Mouse (Mus musculus): ENCODE measurements at regions not wholly inside any gene's neighbourhood (a gene's known extent, or its start where the extent isn't known, plus 50 kb on each side); places are given as distances from the start of the nearest gene placed in this dataset.

DNA sequence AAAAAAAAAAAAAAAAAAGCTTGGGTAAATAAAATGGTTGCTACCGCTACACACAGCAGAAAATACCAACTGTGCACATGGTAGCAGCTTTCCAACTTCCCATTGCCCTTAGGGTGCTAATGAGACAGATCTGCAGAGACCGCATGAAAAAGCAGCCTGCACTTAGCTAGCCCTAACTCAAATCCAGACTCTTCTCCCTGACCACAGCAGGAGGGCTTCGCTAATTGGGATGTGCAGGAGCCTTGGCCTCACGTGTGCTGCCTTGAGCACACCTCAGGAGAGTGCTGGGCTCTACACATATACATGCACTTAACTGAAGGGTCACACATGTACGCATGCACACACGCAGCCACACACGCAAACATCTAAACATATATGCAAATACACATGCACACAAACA lies 178.9 kb downstream of the Sox4 start:
- Histone ChIP-seq H3K36me3 (ENCODE audit: control insufficient read depth) (no peaks in the 10 kb centered on the region), H3K27me3 (ENCODE audit: control insufficient read depth) (no peaks in the 10 kb centered on the region), H3K4me1 (ENCODE audit: control insufficient read depth) (no peaks in the 10 kb centered on the region), H3K9me3 (ENCODE audit: control insufficient read depth, low read length) (no peaks in the 10 kb centered on the region), H3K4me3 (replicated peaks) (no peak overlapping the region)
- TF ChIP-seq GATA1 (IDR thresholded peaks at IDR 0.05; ENCODE audit: low read length): no peak
- no peak for TF ChIP-seq TAL1 (IDR thresholded peaks at IDR 0.05; ENCODE audit: low read length)

GRCm38 (mm10) chr13:28773466-28773865 lies 180.0 kb downstream of the Sox4 start:
- Histone ChIP-seq H3K9me3 (ENCODE audit: control insufficient read depth, low read length) (no peaks in the 10 kb centered on the region), H3K4me1 (ENCODE audit: control insufficient read depth) (no peaks in the 10 kb centered on the region), H3K4me3 (replicated peaks) (no peak overlapping the region), H3K27me3 (ENCODE audit: control insufficient read depth) (no peaks in the 10 kb centered on the region), H3K36me3 (ENCODE audit: control insufficient read depth) (no peaks in the 10 kb centered on the region)
- TF ChIP-seq TAL1 (IDR thresholded peaks at IDR 0.05; ENCODE audit: low read length) (no peak), GATA1 (IDR thresholded peaks at IDR 0.05; ENCODE audit: low read length) (no peak)

DNA sequence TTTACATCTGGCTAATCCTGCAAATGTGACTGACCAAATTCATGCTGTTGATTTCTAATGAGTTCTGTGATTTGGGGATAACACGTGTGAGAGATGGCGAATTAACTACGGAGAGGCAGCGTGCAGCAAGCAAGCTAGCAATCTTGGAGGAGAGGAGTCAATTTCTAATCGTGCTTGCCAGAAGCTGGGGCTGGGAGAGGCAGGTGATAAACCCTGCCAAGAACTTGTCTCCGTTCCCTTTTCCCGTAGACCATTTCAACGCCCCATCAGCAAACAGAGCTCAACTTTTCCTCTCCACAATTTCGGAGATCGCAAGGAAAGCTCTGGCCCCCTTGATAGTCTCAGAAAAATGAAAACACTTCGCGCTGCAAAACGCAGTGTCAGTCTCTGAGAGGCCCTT lies 183.0 kb downstream of the Sox4 start:
- no peak for TF ChIP-seq GATA1 (IDR thresholded peaks at IDR 0.05; ENCODE audit: low read length)
- no peak for TF ChIP-seq TAL1 (IDR thresholded peaks at IDR 0.05; ENCODE audit: low read length)
- no peaks in the 10 kb centered on the region for H3K4me1 ChIP-seq (ENCODE audit: control insufficient read depth)
- H3K4me3 ChIP-seq (replicated peaks): no peak overlapping the region
- no peaks in the 10 kb centered on the region for H3K36me3 ChIP-seq (ENCODE audit: control insufficient read depth)
- H3K27me3 ChIP-seq (ENCODE audit: control insufficient read depth): no peaks in the 10 kb centered on the region
- H3K9me3 ChIP-seq (ENCODE audit: control insufficient read depth, low read length): 0 out of 2 replicates have a peak, but pooled peaks cover 2% of the 10 kb centered on the region

DNA sequence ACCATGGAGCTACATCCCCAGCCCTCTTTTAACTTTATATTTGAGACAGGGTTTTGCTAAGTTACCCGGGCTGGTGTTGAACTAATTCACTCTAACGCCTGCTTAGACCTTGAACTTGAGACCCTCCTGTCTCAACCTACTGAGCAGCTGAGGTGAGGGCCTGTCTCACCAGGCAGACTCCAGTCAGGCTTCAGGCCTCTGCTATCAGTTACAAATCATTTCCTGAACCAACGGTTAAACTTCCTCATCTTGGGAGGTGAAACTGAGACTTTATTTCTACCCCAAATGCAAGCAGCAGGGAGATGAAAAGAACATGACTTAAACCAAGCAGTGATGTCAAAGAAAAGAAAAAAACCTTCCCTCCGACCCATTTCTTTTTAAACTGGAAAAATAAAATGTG lies 183.5 kb downstream of the Sox4 start:
- Histone ChIP-seq H3K4me1 (ENCODE audit: control insufficient read depth) (no peaks in the 10 kb centered on the region), H3K9me3 (ENCODE audit: control insufficient read depth, low read length) (0 out of 2 replicates have a peak, but pooled peaks cover 2% of the 10 kb centered on the region), H3K36me3 (ENCODE audit: control insufficient read depth) (no peaks in the 10 kb centered on the region), H3K4me3 (replicated peaks) (no peak overlapping the region), H3K27me3 (ENCODE audit: control insufficient read depth) (no peaks in the 10 kb centered on the region)
- TF ChIP-seq GATA1 (IDR thresholded peaks at IDR 0.05; ENCODE audit: low read length) (no peak), TAL1 (IDR thresholded peaks at IDR 0.05; ENCODE audit: low read length) (no peak)

- H3K4me3 ChIP-seq (replicated peaks): no peak overlapping the region
- no peaks in the 10 kb centered on the region for H3K27me3 ChIP-seq (ENCODE audit: control insufficient read depth)
- no peaks in the 10 kb centered on the region for H3K4me1 ChIP-seq (ENCODE audit: control insufficient read depth)
- TF ChIP-seq GATA1 (IDR thresholded peaks at IDR 0.05; ENCODE audit: low read length) (no peak), TAL1 (IDR thresholded peaks at IDR 0.05; ENCODE audit: low read length) (no peak)
- no peaks in the 10 kb centered on the region for H3K36me3 ChIP-seq (ENCODE audit: control insufficient read depth)
- H3K9me3 ChIP-seq (ENCODE audit: control insufficient read depth, low read length): 0 out of 2 replicates have a peak, but pooled peaks cover 2% of the 10 kb centered on the region
Measured at GRCm38 (mm10) chr13:28768717-28769426, 184.6 kb downstream of the Sox4 start.

GRCm38 (mm10) chr13:28762555-28762954 lies 191.0 kb downstream of the Sox4 start:
- peaks cover 4% of the 10 kb centered on the region for H3K4me1 ChIP-seq (ENCODE audit: control insufficient read depth)
- TF ChIP-seq TAL1 (IDR thresholded peaks at IDR 0.05; ENCODE audit: low read length): no peak
- TF ChIP-seq GATA1 (IDR thresholded peaks at IDR 0.05; ENCODE audit: low read length): no peak
- H3K36me3 ChIP-seq (ENCODE audit: control insufficient read depth): no peaks in the 10 kb centered on the region
- H3K27me3 ChIP-seq (ENCODE audit: control insufficient read depth): no peaks in the 10 kb centered on the region
- H3K4me3 ChIP-seq (replicated peaks): no peak overlapping the region
- H3K9me3 ChIP-seq (ENCODE audit: control insufficient read depth, low read length): 0 out of 2 replicates have a peak, but pooled peaks cover 2% of the 10 kb centered on the region

- Histone ChIP-seq H3K9me3 (ENCODE audit: control insufficient read depth, low read length) (no peaks in the 10 kb centered on the region), H3K27me3 (ENCODE audit: control insufficient read depth) (no peaks in the 10 kb centered on the region), H3K4me3 (replicated peaks) (no peak overlapping the region), H3K4me1 (ENCODE audit: control insufficient read depth) (peaks cover 4% of the 10 kb centered on the region), H3K36me3 (ENCODE audit: control insufficient read depth) (no peaks in the 10 kb centered on the region)
- TF ChIP-seq GATA1 (IDR thresholded peaks at IDR 0.05; ENCODE audit: low read length): no peak
- TF ChIP-seq TAL1 (IDR thresholded peaks at IDR 0.05; ENCODE audit: low read length): no peak
Measured at GRCm38 (mm10) chr13:28759026-28759425, 194.5 kb downstream of the Sox4 start.

DNA sequence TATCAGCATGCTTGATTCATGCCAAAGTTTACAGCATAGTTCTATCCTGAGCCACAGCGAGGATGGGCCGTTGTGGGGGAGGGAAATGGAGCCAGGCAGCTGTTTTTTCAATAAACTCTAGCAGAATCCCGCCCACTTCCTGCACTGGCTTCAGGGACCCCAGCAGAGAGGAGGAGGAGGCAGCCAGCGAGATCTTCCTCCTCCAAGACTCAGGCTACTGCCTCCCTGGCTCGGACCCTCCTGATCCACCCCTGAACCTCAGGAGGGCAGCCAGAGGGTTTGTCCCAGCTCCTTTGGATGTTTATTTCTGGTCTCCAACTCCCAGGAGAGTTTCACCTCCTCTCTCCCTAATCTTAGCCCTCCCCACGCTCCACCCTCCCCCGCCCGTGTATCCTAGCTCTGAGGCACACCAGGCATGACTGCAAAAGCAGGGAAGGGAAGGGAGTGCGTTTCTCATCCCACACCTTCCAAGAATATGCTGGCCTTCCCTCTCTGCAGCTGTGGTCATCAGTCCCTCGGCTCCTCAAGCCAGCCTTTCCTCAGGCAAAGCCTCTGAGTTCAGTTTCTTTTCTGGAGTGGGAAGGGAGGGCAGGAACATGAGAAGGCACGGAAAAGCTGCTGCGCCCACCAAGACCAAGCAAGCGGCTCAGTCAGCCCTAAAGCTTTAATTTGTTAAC lies 195.5 kb downstream of the Sox4 start:
- no peak overlapping the region for H3K4me3 ChIP-seq (replicated peaks)
- H3K27me3 ChIP-seq (ENCODE audit: control insufficient read depth): no peaks in the 10 kb centered on the region
- TF ChIP-seq GATA1 (IDR thresholded peaks at IDR 0.05; ENCODE audit: low read length) (no peak), TAL1 (IDR thresholded peaks at IDR 0.05; ENCODE audit: low read length) (no peak)

GRCm38 (mm10) chr13:28756915-28757765 lies 196.4 kb downstream of the Sox4 start:
- Histone ChIP-seq H3K4me1 (ENCODE audit: control insufficient read depth) (peaks cover 4% of the 10 kb centered on the region), H3K27me3 (ENCODE audit: control insufficient read depth) (no peaks in the 10 kb centered on the region), H3K9me3 (ENCODE audit: control insufficient read depth, low read length) (no peaks in the 10 kb centered on the region), H3K4me3 (replicated peaks) (no peak overlapping the region), H3K36me3 (ENCODE audit: control insufficient read depth) (no peaks in the 10 kb centered on the region)
- TF ChIP-seq TAL1 (IDR thresholded peaks at IDR 0.05; ENCODE audit: low read length) (no peak), GATA1 (IDR thresholded peaks at IDR 0.05; ENCODE audit: low read length) (no peak)

More for the DNA sequence above, 195.5 kb downstream of the Sox4 start:
- H3K36me3 ChIP-seq (ENCODE audit: control insufficient read depth): no peaks in the 10 kb centered on the region
- H3K9me3 ChIP-seq (ENCODE audit: control insufficient read depth, low read length): no peaks in the 10 kb centered on the region
- H3K4me1 ChIP-seq (ENCODE audit: control insufficient read depth): peaks cover 4% of the 10 kb centered on the region

All from erythroblast, embryonic 14.5 days (primary cell).